Mouse (Mus musculus) midbrain, embryonic 16.5 days (tissue): Measurements from ENCODE around the gene Ttc8. TPM values are rescaled to one million over a fixed set of nuclear protein-coding genes. Genes with fewer than 3 reads are reported as not detected.
"Not testable (repeated sequence)": the region's sequence is repeated elsewhere in the genome, so short reads cannot be mapped to it uniquely, and the experiment has no call there.

ENCODE experiments used
- ATAC-seq: fragments of 200-750 bp; cut with Nextera tagmentation; 2 replicates; pipeline ENCODE4 v1.8.0; 2017; ENCODE audit warnings: moderate TSS enrichment
- H3K27ac ChIP-seq: fragments of 300-500 bp; sonication (generic); 2 replicates; pipeline ENCODE4 v1.5.1; 2014; ENCODE audit warnings: mild to moderate bottlenecking, low read length, mixed read lengths
- H3K27me3 ChIP-seq: fragments of 300-500 bp; sonication (generic); 2 replicates; pipeline ENCODE4 v1.6.1; 2014; ENCODE audit warnings: low read depth, low read length, mixed read lengths; ENCODE audit not compliant: control insufficient read depth, insufficient read depth
- H3K36me3 ChIP-seq: fragments of 300-500 bp; sonication (generic); 2 replicates; pipeline ENCODE4 v1.6.1; 2014; ENCODE audit warnings: mild to moderate bottlenecking, low read length, moderate library complexity, mixed read lengths; ENCODE audit not compliant: control insufficient read depth, insufficient read depth
- H3K4me1 ChIP-seq: fragments of 300-500 bp; sonication (generic); 2 replicates; pipeline ENCODE4 v1.6.1; 2014; ENCODE audit warnings: mild to moderate bottlenecking, low read length, mixed read lengths; ENCODE audit not compliant: control insufficient read depth, insufficient read depth
- H3K4me2 ChIP-seq: fragments of 300-500 bp; sonication (generic); 2 replicates; pipeline ENCODE4 v1.6.1; 2014; ENCODE audit warnings: mild to moderate bottlenecking, low read length, mixed read lengths
- H3K4me3 ChIP-seq: fragments of 300-500 bp; sonication (generic); 2 replicates; pipeline ENCODE4 v1.5.1; 2014; ENCODE audit warnings: low read depth, mild to moderate bottlenecking, low read length, moderate library complexity, mixed read lengths
- H3K9ac ChIP-seq: fragments of 300-500 bp; sonication (generic); 2 replicates; pipeline ENCODE4 v1.6.1; 2014; ENCODE audit warnings: low read depth, low read length, mixed read lengths
- H3K9me3 ChIP-seq: fragments of 300-500 bp; sonication (generic); replicated peaks from 2 replicates; pipeline ENCODE4 v1.6.1; 2014; ENCODE audit warnings: mild to moderate bottlenecking, low read length, mixed read lengths; ENCODE audit not compliant: control insufficient read depth, poor library complexity, severe bottlenecking
- WGBS: fragments of 180-500 bp; shearing (Covaris S2); extraction: QIAGEN DNeasy Blood & Tissue Kit; methylation state at CpG from one replicate; pipeline ENCODE4 v1.1.7; 2014; 5-methylcytosine and 5-hydroxymethylcytosine counted together
- polyA plus RNA-seq: library from polyadenylated mRNA; unstranded; fragments of >200 nt; fragmentation: Nextera tagmentation; extraction: Ambion mirVana; gene quantifications from 2 replicates; pipeline ENCODE4 v1.2.1, GENCODE M21; 2015

The Ttc8 gene
- polyA plus RNA-seq, 1 experiment from 2014 or later, result 40.9 TPM

GRCm38 (mm10) chr12:98900881-98901801 lies 19.2 kb upstream of the Ttc8 start, which contains the start of gene Eml5:
Gene Eml5, minus strand, starts transcription at chr12:98901484.
- Histone ChIP-seq H3K27ac (peak within 1 kb of the TSS; percentile 87), H3K27me3 (no peaks in the 10 kb centered on the region), H3K4me2 (peak within 1 kb of the TSS; percentile 60), H3K9ac (peak within 1 kb of the TSS; percentile 86), H3K4me3 (peak within 1 kb of the TSS; percentile 69), H3K9me3 (no peaks in the 10 kb centered on the region), H3K4me1 (peaks cover 17% of the 10 kb centered on the region), H3K36me3 (no peaks in the 10 kb centered on the region)
- peak; percentile 89 for ATAC-seq
- WGBS, result under 1% methylated on average over 68 of the region's 101 CpGs

- Histone ChIP-seq H3K9ac (no peak overlapping the region), H3K4me3 (no peak overlapping the region), H3K36me3 (no peaks in the 10 kb centered on the region), H3K27ac (no peak overlapping the region), H3K4me2 (no peak overlapping the region), H3K9me3 (no peaks in the 10 kb centered on the region), H3K4me1 (no peaks in the 10 kb centered on the region), H3K27me3 (no peaks in the 10 kb centered on the region)
- 80% methylated on average over 5 of the region's 5 CpGs for WGBS
- no peak for ATAC-seq
Measured at GRCm38 (mm10) chr12:98905466-98905865, 14.9 kb upstream of the Ttc8 start.

GRCm38 (mm10) chr12:98910096-98910495 lies 10.3 kb upstream of the Ttc8 start:
- no peak for ATAC-seq
- Histone ChIP-seq H3K4me2 (no peak overlapping the region), H3K4me3 (no peak overlapping the region), H3K4me1 (no peaks in the 10 kb centered on the region), H3K27me3 (no peaks in the 10 kb centered on the region), H3K9me3 (no peaks in the 10 kb centered on the region), H3K27ac (no peak overlapping the region), H3K9ac (no peak overlapping the region), H3K36me3 (no peaks in the 10 kb centered on the region)
- WGBS, result 74% methylated on average over 9 of the region's 9 CpGs

GRCm38 (mm10) chr12:98931174-98931573 lies 10.8 kb downstream of the Ttc8 start:
- 59% methylated on average over 4 of the region's 4 CpGs for whole genome bisulfite sequencing
- ATAC-seq, result no peak
- no peak overlapping the region for H3K9ac ChIP-seq
- H3K4me1 ChIP-seq, result peaks cover 2% of the 10 kb centered on the region; the same call in 1 of the 2 replicates
- H3K36me3 ChIP-seq, result no peaks in the 10 kb centered on the region
- H3K27me3 ChIP-seq, result no peaks in the 10 kb centered on the region
- no peaks in the 10 kb centered on the region for H3K9me3 ChIP-seq
- no peak overlapping the region for H3K27ac ChIP-seq
- H3K4me3 ChIP-seq, result no peak overlapping the region
- no peak overlapping the region for H3K4me2 ChIP-seq

- Histone ChIP-seq H3K9me3 (no peaks in the 10 kb centered on the region), H3K27me3 (no peaks in the 10 kb centered on the region), H3K36me3 (no peaks in the 10 kb centered on the region), H3K9ac (no peak overlapping the region), H3K27ac (no peak overlapping the region), H3K4me1 (peaks cover 2% of the 10 kb centered on the region; the same call in 1 of the 2 replicates), H3K4me3 (no peak overlapping the region), H3K4me2 (no peak overlapping the region)
- ATAC-seq, result no peak
- 78% methylated on average over 4 of the region's 4 CpGs for WGBS
Measured at GRCm38 (mm10) chr12:98932441-98932840, 12.1 kb downstream of the Ttc8 start.

- Histone ChIP-seq H3K27ac (no peak overlapping the region), H3K9me3 (no peaks in the 10 kb centered on the region), H3K4me2 (no peak overlapping the region), H3K36me3 (no peaks in the 10 kb centered on the region), H3K27me3 (no peaks in the 10 kb centered on the region), H3K4me1 (peaks cover 2% of the 10 kb centered on the region; the same call in 1 of the 2 replicates), H3K9ac (no peak overlapping the region), H3K4me3 (no peak overlapping the region)
- ATAC-seq, result no peak
- WGBS, result 94% methylated on average over 1 of the region's 1 CpGs
Measured at GRCm38 (mm10) chr12:98932856-98933255, 12.5 kb downstream of the Ttc8 start.

- H3K4me2 ChIP-seq, H3K9me3 ChIP-seq, H3K36me3 ChIP-seq, ATAC-seq, H3K4me3 ChIP-seq, H3K27me3 ChIP-seq, H3K27ac ChIP-seq, H3K4me1 ChIP-seq, H3K9ac ChIP-seq: not testable (repeated sequence)
- 66% methylated on average over 5 of the region's 5 CpGs for WGBS
Measured at GRCm38 (mm10) chr12:98951295-98951694, 30.9 kb downstream of the Ttc8 start.

- Histone ChIP-seq H3K9ac (no peak overlapping the region), H3K4me3 (no peak overlapping the region), H3K36me3 (peaks cover 5% of the 10 kb centered on the region), H3K4me1 (no peaks in the 10 kb centered on the region), H3K9me3 (no peaks in the 10 kb centered on the region), H3K27ac (no peak overlapping the region), H3K4me2 (no peak overlapping the region), H3K27me3 (no peaks in the 10 kb centered on the region)
- ATAC-seq, result no peak
- 94% methylated on average over 2 of the region's 2 CpGs for WGBS
Measured at GRCm38 (mm10) chr12:98956951-98957350, 36.6 kb downstream of the Ttc8 start.

- Histone ChIP-seq H3K27ac (no peak overlapping the region), H3K36me3 (peaks cover 6% of the 10 kb centered on the region), H3K4me1 (no peaks in the 10 kb centered on the region), H3K27me3 (no peaks in the 10 kb centered on the region), H3K9me3 (no peaks in the 10 kb centered on the region), H3K4me3 (no peak overlapping the region), H3K9ac (no peak overlapping the region), H3K4me2 (no peak overlapping the region)
- ATAC-seq, result no peak
- 88% methylated on average over 11 of the region's 11 CpGs for WGBS
Measured at GRCm38 (mm10) chr12:98957455-98957854, 37.1 kb downstream of the Ttc8 start.
